Mouse (Mus musculus): ENCODE data around the gene Spag16.

- TF ChIP-seq POLR2A (IDR thresholded peaks at IDR 0.05; ENCODE audit: low read depth, low read length), result no peak
- TF ChIP-seq CTCF (IDR thresholded peaks at IDR 0.05; ENCODE audit: extremely low read depth, insufficient read length, insufficient replicate concordance, low read depth, low read length), result no peak
Measured at GRCm38 (mm10) chr1:70037384-70037783, 210.6 kb downstream of the Spag16 start.

All from small intestine, adult 2 months (tissue).